Mouse (Mus musculus) hindbrain, postnatal 0 days (tissue): Measurements from ENCODE around the gene Htatip2. TPM values are rescaled to one million over a fixed set of nuclear protein-coding genes. Genes with fewer than 3 reads are reported as not detected.

ENCODE experiments used
- ATAC-seq: fragments of 200-750 bp; cut with Nextera tagmentation; 2 replicates; pipeline ENCODE4 v1.8.0; 2017; ENCODE audit warnings: mild to moderate bottlenecking, moderate TSS enrichment, moderate library complexity
- DNase-seq: peaks from one replicate; pipeline ENCODE4 v3.0.0-alpha.2; 2015; ENCODE audit warnings: low spot score
- H3K27ac ChIP-seq: fragments of 300-500 bp; sonication (generic); 2 replicates; pipeline ENCODE4 v1.5.1; 2014; ENCODE audit warnings: mild to moderate bottlenecking
- H3K27me3 ChIP-seq: fragments of 300-500 bp; sonication (generic); 2 replicates; pipeline ENCODE4 v1.6.1; 2014; ENCODE audit warnings: low read length, mixed read lengths; ENCODE audit not compliant: insufficient read depth
- H3K36me3 ChIP-seq: fragments of 300-500 bp; sonication (generic); 2 replicates; pipeline ENCODE4 v1.6.1; 2014; ENCODE audit warnings: low read length, mixed read lengths; ENCODE audit not compliant: insufficient read depth
- H3K4me1 ChIP-seq: fragments of 300-500 bp; sonication (generic); 2 replicates; pipeline ENCODE4 v1.6.1; 2014; ENCODE audit warnings: antibody characterized with exemption, low read length, mixed read lengths; ENCODE audit not compliant: insufficient read depth
- H3K4me2 ChIP-seq: fragments of 300-500 bp; sonication (generic); 2 replicates; pipeline ENCODE4 v1.6.1; 2014; ENCODE audit warnings: low read depth, mild to moderate bottlenecking, low read length, moderate library complexity, mixed read lengths
- H3K4me3 ChIP-seq: fragments of 300-500 bp; sonication (generic); 2 replicates; pipeline ENCODE4 v1.5.1; 2014; ENCODE audit warnings: low read length
- H3K9ac ChIP-seq: fragments of 300-500 bp; sonication (generic); replicated peaks from 2 replicates; pipeline ENCODE4 v1.6.1; 2014; ENCODE audit warnings: mild to moderate bottlenecking, low read length, moderate library complexity, mixed read lengths
- H3K9me3 ChIP-seq: fragments of 300-500 bp; sonication (generic); 2 replicates; pipeline ENCODE4 v1.6.1; 2016; ENCODE audit warnings: low read length, mixed read lengths
- CTCF ChIP-seq: IDR thresholded peaks from 2 replicates; pipeline ENCODE4 v1.5.1; 2016; ENCODE audit warnings: antibody characterized with exemption, control low read depth, low read depth
- WGBS: fragments of 180-500 bp; shearing (Covaris S2); extraction: QIAGEN DNeasy Blood & Tissue Kit; methylation state at CpG from one replicate; pipeline ENCODE4 v1.1.7; 2014; 5-methylcytosine and 5-hydroxymethylcytosine counted together
- polyA plus RNA-seq: library from polyadenylated mRNA; unstranded; fragments of >200 nt; fragmentation: Nextera tagmentation; extraction: Ambion mirVana; gene quantifications from 2 replicates; pipeline ENCODE4 v1.2.1, GENCODE M21; 2015
- total RNA-seq: library from RNA; depleted of rRNA; stranded (reverse); fragments of >200 nt; gene quantifications from 2 replicates; pipeline ENCODE4 v1.2.3, GENCODE M21; 2014; rRNA removed

The Htatip2 gene
- total RNA-seq (1.5 TPM in 1 of 2 replicates, not detected in the other), polyA plus RNA-seq (7.1 and 8.5 TPM in 2 replicates)

GRCm38 (mm10) chr7:49758934-49759571 is at the start of gene Htatip2:
Htatip2 (plus strand) TSS chr7:49759115.
- WGBS = 1% methylated on average over 39 of the region's 42 CpGs
- H3K36me3 ChIP-seq = no peaks in the 10 kb centered on the region
- H3K27ac ChIP-seq = no peak within 1 kb of the TSS
- no peak for TF ChIP-seq CTCF
- peak within 1 kb of the TSS; percentile 44 for H3K4me3 ChIP-seq
- peak within 1 kb of the TSS; percentile 43; the same call in 1 of the 2 replicates for H3K9ac ChIP-seq
- H3K4me1 ChIP-seq = 0 out of 2 replicates have a peak, but pooled peaks cover 6% of the 10 kb centered on the region
- ATAC-seq (peak; percentile 67), DNase-seq (peak; percentile 32)
- peak within 1 kb of the TSS; percentile 72 for H3K4me2 ChIP-seq
- no peaks in the 10 kb centered on the region for H3K9me3 ChIP-seq
- peaks cover 13% of the 10 kb centered on the region; the same call in 1 of the 2 replicates for H3K27me3 ChIP-seq

GRCm38 (mm10) chr7:49709381-49710021 is 49.4 kb upstream of the Htatip2 start:
- H3K4me3 ChIP-seq = no peak overlapping the region
- H3K36me3 ChIP-seq = no peaks in the 10 kb centered on the region
- no peak for TF ChIP-seq CTCF
- peaks cover 3% of the 10 kb centered on the region; the same call in 1 of the 2 replicates for H3K9me3 ChIP-seq
- DNase-seq (no peak), ATAC-seq (no peak)
- H3K4me2 ChIP-seq = no peak overlapping the region
- no peak overlapping the region for H3K27ac ChIP-seq
- H3K4me1 ChIP-seq = no peaks in the 10 kb centered on the region
- H3K9ac ChIP-seq = no peak overlapping the region
- 18% methylated on average over 9 of the region's 9 CpGs for WGBS
- peaks cover 63% of the 10 kb centered on the region for H3K27me3 ChIP-seq

GRCm38 (mm10) chr7:49717942-49718733 is 40.8 kb upstream of the Htatip2 start:
- TF ChIP-seq CTCF = no peak
- Histone ChIP-seq H3K27me3 (peaks cover 48% of the 10 kb centered on the region), H3K9ac (no peak overlapping the region), H3K36me3 (no peaks in the 10 kb centered on the region), H3K27ac (no peak overlapping the region), H3K4me3 (no peak overlapping the region), H3K4me2 (no peak overlapping the region), H3K9me3 (no peaks in the 10 kb centered on the region), H3K4me1 (no peaks in the 10 kb centered on the region)
- WGBS = 69% methylated on average over 15 of the region's 15 CpGs
- ATAC-seq (no peak), DNase-seq (no peak)

- H3K9me3 ChIP-seq = no peaks in the 10 kb centered on the region
- no peaks in the 10 kb centered on the region for H3K4me1 ChIP-seq
- no peak for TF ChIP-seq CTCF
- peaks cover 13% of the 10 kb centered on the region; the same call in 1 of the 2 replicates for H3K27me3 ChIP-seq
- WGBS = 57% methylated on average over 4 of the region's 4 CpGs
- H3K27ac ChIP-seq = no peak overlapping the region
- H3K4me3 ChIP-seq = no peak overlapping the region
- DNase-seq (no peak), ATAC-seq (no peak)
- H3K36me3 ChIP-seq = no peaks in the 10 kb centered on the region
- H3K9ac ChIP-seq = no peak overlapping the region
- no peak overlapping the region for H3K4me2 ChIP-seq
Observed at GRCm38 (mm10) chr7:49734342-49734741, 24.6 kb upstream of the Htatip2 start.

- Histone ChIP-seq H3K4me2 (no peak overlapping the region), H3K9ac (no peak overlapping the region), H3K27me3 (0 out of 2 replicates have a peak, but pooled peaks cover 10% of the 10 kb centered on the region), H3K27ac (no peak overlapping the region), H3K36me3 (no peaks in the 10 kb centered on the region), H3K9me3 (no peaks in the 10 kb centered on the region), H3K4me3 (no peak overlapping the region), H3K4me1 (no peaks in the 10 kb centered on the region)
- 39% methylated on average over 8 of the region's 8 CpGs for WGBS
- ATAC-seq (no peak), DNase-seq (peak; percentile 10)
- no peak for TF ChIP-seq CTCF
Observed at GRCm38 (mm10) chr7:49739448-49739847, 19.5 kb upstream of the Htatip2 start.

- Histone ChIP-seq H3K27me3 (peaks cover 13% of the 10 kb centered on the region; the same call in 1 of the 2 replicates), H3K4me2 (no peak overlapping the region), H3K36me3 (no peaks in the 10 kb centered on the region), H3K4me1 (no peaks in the 10 kb centered on the region), H3K27ac (no peak overlapping the region), H3K9me3 (no peaks in the 10 kb centered on the region), H3K4me3 (no peak overlapping the region), H3K9ac (no peak overlapping the region)
- ATAC-seq (no peak), DNase-seq (no peak)
- TF ChIP-seq CTCF = no peak
- 38% methylated on average over 5 of the region's 5 CpGs for WGBS
Observed at GRCm38 (mm10) chr7:49741474-49741873, 17.4 kb upstream of the Htatip2 start.
